Mouse (Mus musculus): ENCODE results near the gene Xbp1.
"Not testable (repeated sequence)": the region's sequence is repeated elsewhere in the genome, so short reads cannot be mapped to it uniquely, and the experiment has no call there.

Xbp1 gene

GRCm38 (mm10) chr11:5528841-5529240 is 8.4 kb downstream of the Xbp1 start:
- no peak for DNase-seq (ENCODE audit: low spot score)

GRCm38 (mm10) chr11:5530172-5530571 is 9.7 kb downstream of the Xbp1 start:
- no peak for DNase-seq (ENCODE audit: low spot score)

GRCm38 (mm10) chr11:5530717-5531116 is 10.3 kb downstream of the Xbp1 start:
- no peak for DNase-seq (ENCODE audit: low spot score)

- DNase-seq (ENCODE audit: low spot score): no peak
Observed at GRCm38 (mm10) chr11:5533108-5533507, 12.6 kb downstream of the Xbp1 start.

- not testable (repeated sequence) for DNase-seq (ENCODE audit: low spot score)
Observed at GRCm38 (mm10) chr11:5537454-5537853, 17.0 kb downstream of the Xbp1 start.

- no peak for DNase-seq (ENCODE audit: low spot score)
Observed at GRCm38 (mm10) chr11:5540331-5540730, 19.9 kb downstream of the Xbp1 start.

GRCm38 (mm10) chr11:5541230-5541798 is 20.9 kb downstream of the Xbp1 start:
- DNase-seq (ENCODE audit: low spot score): no peak

- DNase-seq (ENCODE audit: low spot score): peak; percentile 70
Observed at GRCm38 (mm10) chr11:5541799-5542481, 21.5 kb downstream of the Xbp1 start, which contains the start of gene Ccdc117. Gene Ccdc117 (minus strand): TSS chr11:5542187.

GRCm38 (mm10) chr11:5542482-5543185 is 22.2 kb downstream of the Xbp1 start:
- no peak for DNase-seq (ENCODE audit: low spot score)

GRCm38 (mm10) chr11:5543281-5543680 is 22.8 kb downstream of the Xbp1 start:
- DNase-seq (ENCODE audit: low spot score): no peak

- DNase-seq (ENCODE audit: low spot score): not testable (repeated sequence)
Observed at GRCm38 (mm10) chr11:5544709-5545108, 24.2 kb downstream of the Xbp1 start.

- DNase-seq (ENCODE audit: low spot score): no peak
Observed at GRCm38 (mm10) chr11:5545457-5545856, 25.0 kb downstream of the Xbp1 start.

- DNase-seq (ENCODE audit: low spot score): no peak
Observed at GRCm38 (mm10) chr11:5546693-5547092, 26.2 kb downstream of the Xbp1 start.

GRCm38 (mm10) chr11:5551430-5551829 is 31.0 kb downstream of the Xbp1 start:
- DNase-seq (ENCODE audit: low spot score): no peak

- DNase-seq (ENCODE audit: low spot score): no peak
Observed at GRCm38 (mm10) chr11:5551931-5552330, 31.5 kb downstream of the Xbp1 start.

- DNase-seq (ENCODE audit: low spot score): no peak
Observed at GRCm38 (mm10) chr11:5560273-5560672, 39.8 kb downstream of the Xbp1 start.

- DNase-seq (ENCODE audit: low spot score): no peak
Observed at GRCm38 (mm10) chr11:5562625-5563268, 42.3 kb downstream of the Xbp1 start.

- DNase-seq (ENCODE audit: low spot score): no peak
Observed at GRCm38 (mm10) chr11:5563898-5564297, 43.4 kb downstream of the Xbp1 start.

GRCm38 (mm10) chr11:5565596-5565995 is 45.1 kb downstream of the Xbp1 start:
- no peak for DNase-seq (ENCODE audit: low spot score)

GRCm38 (mm10) chr11:5566506-5566905 is 46.0 kb downstream of the Xbp1 start:
- no peak for DNase-seq (ENCODE audit: low spot score)

- no peak for DNase-seq (ENCODE audit: low spot score)
Observed at GRCm38 (mm10) chr11:5567654-5568053, 47.2 kb downstream of the Xbp1 start.

GRCm38 (mm10) chr11:5568082-5568481 is 47.6 kb downstream of the Xbp1 start:
- DNase-seq (ENCODE audit: low spot score): no peak

GRCm38 (mm10) chr11:5569474-5569873 is 49.0 kb downstream of the Xbp1 start, which contains the start of gene Ankrd36:
Gene Ankrd36 (plus strand): TSS chr11:5569684.
- no peak for DNase-seq (ENCODE audit: low spot score)

Measured in ovary, postnatal 14 days (tissue).